Mouse (Mus musculus) embryonic facial prominence, embryonic 11.5 days (tissue): ENCODE measurements at regions not wholly inside any gene's neighbourhood (a gene's known extent, or its start where the extent isn't known, plus 50 kb on each side); places are given as distances from the start of the nearest gene placed in this dataset.

Experiments used
- ATAC-seq: fragments of 200-750 bp; cut with Nextera tagmentation; replicated peaks from 2 replicates; pipeline ENCODE4 v1.8.0; 2017; ENCODE audit warnings: low read depth; ENCODE audit not compliant: insufficient number of reproducible peaks, low FRiP score, low TSS enrichment
- DNase-seq: peaks from one replicate; pipeline ENCODE4 v3.0.0-alpha.2; 2015; ENCODE audit warnings: low spot score
- H3K27ac ChIP-seq: fragments of 300-500 bp; sonication (generic); replicated peaks from 2 replicates; pipeline ENCODE4 v1.5.1; 2014; ENCODE audit warnings: mild to moderate bottlenecking, low read depth, low read length, control low read depth
- H3K27me3 ChIP-seq: fragments of 300-500 bp; sonication (generic); 2 replicates; pipeline ENCODE4 v1.6.1; 2014; ENCODE audit warnings: mild to moderate bottlenecking, low read length, moderate library complexity, mixed read lengths; ENCODE audit not compliant: control insufficient read depth, insufficient read depth
- H3K36me3 ChIP-seq: fragments of 300-500 bp; sonication (generic); replicated peaks from 2 replicates; pipeline ENCODE4 v1.6.1; 2014; ENCODE audit warnings: low read depth, mild to moderate bottlenecking, low read length, moderate library complexity, mixed read lengths; ENCODE audit not compliant: control insufficient read depth, insufficient read depth
- H3K4me1 ChIP-seq: fragments of 300-500 bp; sonication (generic); 2 replicates; pipeline ENCODE4 v1.6.1; 2014; ENCODE audit warnings: low read length, mixed read lengths; ENCODE audit not compliant: control insufficient read depth, insufficient read depth
- H3K4me2 ChIP-seq: fragments of 300-500 bp; sonication (generic); 2 replicates; pipeline ENCODE4 v1.6.1; 2014; ENCODE audit warnings: low read depth, mild to moderate bottlenecking, control low read depth, low read length, moderate library complexity
- H3K4me3 ChIP-seq: fragments of 300-500 bp; sonication (generic); 2 replicates; pipeline ENCODE4 v1.5.1; 2014; ENCODE audit warnings: low read depth, low read length, control low read depth
- H3K9ac ChIP-seq: fragments of 300-500 bp; sonication (generic); replicated peaks from 2 replicates; pipeline ENCODE4 v1.6.1; 2014; ENCODE audit warnings: mild to moderate bottlenecking, control low read depth, low read length
- H3K9me3 ChIP-seq: fragments of 300-500 bp; sonication (generic); replicated peaks from 2 replicates; pipeline ENCODE4 v1.6.1; 2016; ENCODE audit warnings: mild to moderate bottlenecking, low read length, inconsistent platforms, mixed read lengths; ENCODE audit not compliant: control insufficient read depth
- WGBS: fragments of 180-500 bp; shearing (Covaris S2); extraction: QIAGEN DNeasy Blood & Tissue Kit; methylation state at CpG from one replicate; pipeline ENCODE4 v1.1.7; 2014; 5-methylcytosine and 5-hydroxymethylcytosine counted together

DNA sequence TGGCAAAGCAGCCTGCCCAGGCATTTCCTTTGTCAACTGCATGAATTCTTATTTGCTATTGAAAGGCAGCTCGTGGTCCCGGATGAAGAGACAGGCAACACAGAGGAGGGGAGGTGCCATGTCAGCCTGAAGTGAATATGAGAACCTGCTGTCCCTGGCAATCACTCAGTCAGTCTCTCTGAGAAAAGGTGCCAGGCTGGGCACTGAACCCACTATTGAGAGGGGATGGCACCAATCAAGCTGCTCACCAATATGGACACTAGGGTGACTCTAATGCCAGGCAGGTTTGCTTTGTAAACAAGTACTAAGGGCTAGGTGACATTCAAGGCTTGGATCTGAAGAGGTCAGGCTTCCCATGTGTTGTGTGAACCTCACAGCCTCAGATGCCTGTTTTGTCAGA is 222.0 kb upstream of the Wscd1 start:
- Histone ChIP-seq H3K27ac (no peak overlapping the region), H3K4me2 (no peak overlapping the region), H3K9me3 (no peaks in the 10 kb centered on the region), H3K9ac (no peak overlapping the region), H3K27me3 (no peaks in the 10 kb centered on the region), H3K4me1 (no peaks in the 10 kb centered on the region), H3K4me3 (no peak overlapping the region), H3K36me3 (no peaks in the 10 kb centered on the region)
- WGBS, result 81% methylated on average over 2 of the region's 2 CpGs
- no peak for DNase-seq
- ATAC-seq, result no peak

DNA sequence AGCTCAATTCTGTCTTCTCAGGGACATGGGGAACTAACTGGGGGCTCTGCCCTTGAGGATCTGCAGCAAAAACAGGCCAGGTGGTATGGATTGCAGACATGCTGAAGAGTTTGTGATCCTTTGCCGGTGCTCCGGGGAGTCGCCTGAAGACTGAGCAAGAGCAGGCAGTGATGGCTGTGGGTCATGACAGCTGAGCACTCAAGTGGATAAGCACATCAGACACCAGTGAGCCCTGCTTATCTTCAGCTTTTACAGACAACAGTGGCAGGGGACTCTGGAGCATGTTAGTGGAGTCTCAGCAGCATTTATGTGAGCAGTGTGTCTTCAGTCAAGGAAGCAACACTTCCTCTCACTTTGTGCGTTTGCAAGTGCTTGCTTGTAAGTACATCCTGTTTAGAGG is 221.1 kb upstream of the Wscd1 start:
- H3K27ac ChIP-seq, result no peak overlapping the region
- ATAC-seq (no peak), DNase-seq (no peak)
- 85% methylated on average over 4 of the region's 4 CpGs for WGBS
- H3K27me3 ChIP-seq, result no peaks in the 10 kb centered on the region
- no peak overlapping the region for H3K9ac ChIP-seq
- no peaks in the 10 kb centered on the region for H3K4me1 ChIP-seq
- no peaks in the 10 kb centered on the region for H3K36me3 ChIP-seq
- H3K9me3 ChIP-seq, result no peaks in the 10 kb centered on the region
- H3K4me2 ChIP-seq, result no peak overlapping the region
- H3K4me3 ChIP-seq, result no peak overlapping the region

DNA sequence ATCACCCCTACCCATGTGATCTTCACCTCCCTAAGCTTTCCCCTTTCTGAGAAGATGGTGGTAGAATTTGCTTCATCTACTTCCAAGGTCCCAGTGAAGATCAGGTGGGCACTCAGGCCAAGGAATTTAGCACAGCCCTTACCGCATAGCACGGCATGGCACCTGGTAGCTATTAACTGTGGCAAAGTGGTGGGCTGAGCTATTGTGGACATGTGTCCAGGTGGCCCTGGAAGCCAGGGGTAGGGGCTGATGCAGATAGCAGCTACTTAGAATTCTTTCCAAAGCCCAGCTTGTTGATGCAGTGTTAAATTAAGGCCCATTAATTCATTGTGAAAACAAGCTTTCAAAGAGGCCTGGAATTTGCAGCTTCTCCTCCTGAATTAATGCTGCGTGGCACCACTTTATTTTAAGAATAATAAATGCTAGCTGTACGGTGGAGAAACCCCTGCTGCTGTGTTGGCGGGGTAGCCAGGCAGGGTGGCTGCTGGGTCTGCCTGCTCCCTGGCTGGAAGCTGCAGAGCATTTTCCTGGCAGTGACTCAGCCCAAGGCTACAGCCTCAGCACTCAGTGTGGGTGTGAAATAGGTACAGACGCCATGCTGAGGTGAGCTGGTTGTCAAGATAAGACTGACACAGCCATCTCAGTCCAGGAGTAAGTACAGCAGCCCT is 208.4 kb upstream of the Wscd1 start:
- 50% methylated on average over 6 of the region's 6 CpGs for WGBS
- no peaks in the 10 kb centered on the region for H3K27me3 ChIP-seq

DNA sequence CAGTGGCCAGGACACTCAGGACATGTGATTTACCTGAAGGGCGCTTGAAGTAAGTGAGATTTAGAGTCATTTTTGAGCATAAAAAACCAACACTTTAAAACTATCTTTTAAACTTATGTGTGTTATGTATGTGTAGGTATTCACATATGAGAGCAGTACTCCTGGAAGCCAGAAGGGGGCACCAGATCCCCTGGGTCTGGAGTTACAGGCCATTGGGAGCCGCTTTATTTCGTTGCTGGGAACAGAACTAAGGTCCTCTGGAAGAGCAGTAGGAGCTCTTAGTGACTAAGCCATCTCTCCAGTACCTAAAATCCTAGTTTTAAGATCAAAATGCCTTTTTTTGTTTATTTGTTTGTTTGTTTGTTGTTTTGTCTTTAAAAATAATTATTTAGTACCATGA is 192.3 kb upstream of the Wscd1 start:
- 85% methylated on average over 3 of the region's 3 CpGs for WGBS
- H3K4me2 ChIP-seq, result no peak overlapping the region
- H3K4me1 ChIP-seq, result no peaks in the 10 kb centered on the region
- no peaks in the 10 kb centered on the region for H3K9me3 ChIP-seq
- DNase-seq (no peak), ATAC-seq (no peak)
- no peak overlapping the region for H3K9ac ChIP-seq
- no peaks in the 10 kb centered on the region for H3K36me3 ChIP-seq
- no peak overlapping the region for H3K4me3 ChIP-seq
- H3K27ac ChIP-seq, result no peak overlapping the region
- H3K27me3 ChIP-seq, result no peaks in the 10 kb centered on the region

More for the DNA sequence above, 208.4 kb upstream of the Wscd1 start:
- Histone ChIP-seq H3K36me3 (no peaks in the 10 kb centered on the region), H3K9ac (no peak overlapping the region), H3K9me3 (no peaks in the 10 kb centered on the region), H3K27ac (no peak overlapping the region), H3K4me3 (no peak overlapping the region), H3K4me1 (no peaks in the 10 kb centered on the region), H3K4me2 (no peak overlapping the region)
- DNase-seq (no peak), ATAC-seq (no peak)

DNA sequence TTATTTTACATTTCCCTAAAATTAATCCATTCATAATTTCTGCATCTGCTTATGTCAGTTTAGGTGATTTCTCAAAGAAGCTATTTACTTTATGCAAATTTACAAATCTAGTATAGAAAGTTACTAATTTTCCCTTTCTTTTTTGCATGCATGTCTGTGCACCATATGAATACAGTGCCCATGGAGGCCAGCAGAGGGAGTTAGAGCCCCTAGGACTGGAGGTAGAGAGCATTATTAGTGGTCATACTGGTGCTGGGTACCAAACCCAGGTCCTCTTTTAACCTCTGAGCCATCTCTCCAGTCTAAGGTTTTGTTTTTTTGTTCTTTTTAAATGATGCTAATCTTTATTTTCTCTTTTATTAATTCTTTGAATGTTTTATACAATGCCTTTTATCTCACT is 184.9 kb upstream of the Wscd1 start:
- Histone ChIP-seq H3K4me3 (no peak overlapping the region), H3K4me1 (no peaks in the 10 kb centered on the region), H3K9me3 (no peaks in the 10 kb centered on the region), H3K27me3 (no peaks in the 10 kb centered on the region), H3K4me2 (no peak overlapping the region), H3K27ac (no peak overlapping the region), H3K36me3 (no peaks in the 10 kb centered on the region), H3K9ac (no peak overlapping the region)
- DNase-seq (no peak), ATAC-seq (no peak)

- H3K9me3 ChIP-seq, result no peaks in the 10 kb centered on the region
- H3K9ac ChIP-seq, result no peak overlapping the region
- 88% methylated on average over 5 of the region's 5 CpGs for WGBS
- no peak overlapping the region for H3K27ac ChIP-seq
- no peak for DNase-seq
- no peak overlapping the region for H3K4me3 ChIP-seq
- ATAC-seq, result no peak
- no peaks in the 10 kb centered on the region for H3K4me1 ChIP-seq
- H3K4me2 ChIP-seq, result no peak overlapping the region
- H3K27me3 ChIP-seq, result no peaks in the 10 kb centered on the region
- H3K36me3 ChIP-seq, result no peaks in the 10 kb centered on the region
Measured at GRCm38 (mm10) chr11:71576801-71577200, 172.9 kb upstream of the Wscd1 start.

GRCm38 (mm10) chr11:71581775-71582174 is 167.9 kb upstream of the Wscd1 start:
- Histone ChIP-seq H3K27ac (no peak overlapping the region), H3K27me3 (no peaks in the 10 kb centered on the region)
- no peak for ATAC-seq

GRCm38 (mm10) chr11:71591014-71591413 is 158.7 kb upstream of the Wscd1 start:
- Histone ChIP-seq H3K9me3 (no peaks in the 10 kb centered on the region), H3K4me3 (no peak overlapping the region), H3K27ac (no peak overlapping the region)

More at GRCm38 (mm10) chr11:71581775-71582174, 167.9 kb upstream of the Wscd1 start:
- 66% methylated on average over 2 of the region's 2 CpGs for WGBS
- H3K4me2 ChIP-seq, result no peak overlapping the region
- no peak for DNase-seq
- no peak overlapping the region for H3K9ac ChIP-seq
- H3K4me3 ChIP-seq, result no peak overlapping the region
- no peaks in the 10 kb centered on the region for H3K9me3 ChIP-seq
- no peaks in the 10 kb centered on the region for H3K4me1 ChIP-seq
- no peaks in the 10 kb centered on the region for H3K36me3 ChIP-seq

More at GRCm38 (mm10) chr11:71591014-71591413, 158.7 kb upstream of the Wscd1 start:
- WGBS, result 88% methylated on average over 6 of the region's 6 CpGs
- ATAC-seq (no peak), DNase-seq (no peak)
- no peaks in the 10 kb centered on the region for H3K27me3 ChIP-seq
- no peaks in the 10 kb centered on the region for H3K36me3 ChIP-seq
- H3K4me1 ChIP-seq, result no peaks in the 10 kb centered on the region
- H3K9ac ChIP-seq, result no peak overlapping the region
- no peak overlapping the region for H3K4me2 ChIP-seq
